Mouse (Mus musculus) layer of hippocampus, postnatal 25 days (tissue): ENCODE results near the gene Esrrb. TPM values are rescaled to one million over a fixed set of nuclear protein-coding genes. Genes with fewer than 3 reads are reported as not detected.

Experiments used
- DNase-seq, 2 experiments: peaks; one replicate each; pipeline ENCODE4 v3.0.0; 2022; ENCODE audit warnings: mixed read lengths in 2 of 2, low spot score in 1 of 2; ENCODE audit errors: extremely low spot score in 1 of 2
- total RNA-seq, 2 experiments: library from RNA; stranded (reverse); gene quantifications; 2 replicates each; pipeline ENCODE4 v1.2.3; 2021

Esrrb gene
- total RNA-seq, 2 experiments from 2014 or later, result 1.2 to 1.6 TPM

- DNase-seq, result peak; percentile 62 to 86
Observed at GRCm38 (mm10) chr12:86402718-86403117, 41.8 kb downstream of the Esrrb start.

GRCm38 (mm10) chr12:86421490-86421904, 60.6 kb downstream of the Esrrb start:
- DNase-seq, result peak; percentile 24 to 29

DNA sequence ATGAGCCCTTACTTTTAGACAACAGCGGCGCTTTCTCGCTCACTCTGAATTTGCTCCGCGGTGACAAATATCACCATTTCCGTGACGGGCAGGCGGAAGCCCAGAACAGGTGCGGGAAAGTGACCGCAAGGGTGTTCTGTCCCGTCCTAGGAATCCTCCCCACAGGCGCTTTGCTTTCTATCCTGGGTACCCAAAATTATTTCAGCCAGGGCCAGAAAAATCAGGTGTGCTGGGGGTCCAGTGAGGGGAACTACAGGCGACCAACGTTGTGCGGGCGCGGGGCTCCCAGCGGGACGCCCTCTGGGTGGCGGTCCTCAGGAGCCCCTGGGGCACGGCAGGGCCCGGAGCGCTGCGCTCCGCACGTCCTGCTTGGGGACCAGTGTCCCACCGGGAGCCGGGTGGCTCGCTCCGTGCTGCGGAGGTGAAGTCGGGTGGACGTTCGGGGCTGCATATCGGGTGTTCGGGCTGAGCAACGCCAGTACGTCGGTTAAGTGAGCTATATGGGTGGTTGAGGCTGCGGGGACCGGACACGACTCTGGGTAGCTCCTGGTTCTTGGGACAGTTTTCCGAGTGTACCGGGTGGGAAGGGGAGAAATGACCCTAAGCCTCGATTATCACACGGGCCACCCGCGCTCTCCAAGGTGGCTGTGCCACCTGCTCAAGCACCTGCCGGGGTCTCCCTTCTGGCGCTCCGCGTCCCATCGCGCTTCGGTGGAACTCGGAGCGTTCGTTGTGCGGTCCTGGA, 61.4 kb downstream of the Esrrb start:
- DNase-seq, result no peak

DNA sequence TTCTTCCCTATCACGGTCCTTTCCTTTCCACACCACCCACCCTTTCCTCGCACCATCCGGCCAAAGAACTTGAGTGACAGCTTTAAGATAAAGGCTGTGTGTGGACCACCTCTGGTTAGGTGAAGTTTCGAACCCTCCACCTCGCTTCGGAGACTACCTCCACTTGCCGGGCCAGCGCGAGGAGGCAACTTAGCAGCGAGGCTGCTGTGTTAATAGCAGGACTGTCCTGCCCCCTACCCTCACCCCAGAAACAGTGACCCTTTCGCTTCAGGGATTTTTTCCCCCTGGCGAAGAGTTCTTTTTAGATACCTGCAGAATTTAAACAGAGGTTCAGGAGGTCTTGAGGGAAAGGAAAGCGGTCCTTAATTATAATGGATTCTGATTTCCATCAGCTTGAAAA, 62.2 kb downstream of the Esrrb start:
- no peak for DNase-seq

GRCm38 (mm10) chr12:86427585-86427984, 66.7 kb downstream of the Esrrb start:
- DNase-seq, result no peak

DNA sequence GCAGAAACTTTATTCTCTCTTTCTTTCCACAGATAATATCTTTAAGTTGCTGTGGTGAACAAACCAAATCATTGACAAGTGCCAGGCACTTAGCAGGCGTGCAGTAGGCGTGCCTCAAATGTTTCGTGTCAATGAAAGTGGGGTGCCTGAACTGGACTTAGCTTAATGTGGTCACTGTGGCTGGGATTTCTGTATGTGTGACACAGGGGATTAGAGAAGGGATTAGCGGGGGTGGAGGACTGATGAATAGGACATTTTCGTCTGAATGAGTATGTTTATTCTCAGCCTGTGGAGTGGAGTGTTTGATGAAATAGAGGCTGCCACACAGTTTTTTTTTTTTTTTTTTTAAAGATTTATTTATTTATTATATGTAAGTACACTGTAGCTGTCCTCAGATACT, 70.8 kb downstream of the Esrrb start:
- DNase-seq, result no peak

DNA sequence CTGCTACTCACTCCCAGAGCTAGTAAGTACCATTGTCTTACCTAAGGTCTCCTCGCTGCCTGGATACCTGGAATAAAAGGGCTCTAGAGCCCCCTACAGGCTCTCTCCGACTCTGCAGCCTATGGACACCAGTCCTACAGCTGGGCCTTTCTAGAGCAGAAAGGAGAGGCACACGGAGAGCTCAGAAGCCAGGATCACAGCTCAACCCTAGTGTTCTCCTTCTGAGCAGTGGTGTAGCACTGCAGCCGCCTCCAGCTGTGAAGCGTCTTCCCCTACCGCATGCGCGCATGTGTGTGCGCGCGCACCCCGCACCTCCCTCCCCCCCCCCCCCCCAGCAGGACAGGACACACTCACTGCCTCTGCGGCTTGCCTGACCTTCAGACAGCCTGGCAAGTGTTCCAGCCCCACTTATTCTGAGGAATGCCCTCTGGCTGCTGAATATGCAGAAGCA, 72.5 kb downstream of the Esrrb start:
- DNase-seq, result peak; percentile 22 to 65

DNA sequence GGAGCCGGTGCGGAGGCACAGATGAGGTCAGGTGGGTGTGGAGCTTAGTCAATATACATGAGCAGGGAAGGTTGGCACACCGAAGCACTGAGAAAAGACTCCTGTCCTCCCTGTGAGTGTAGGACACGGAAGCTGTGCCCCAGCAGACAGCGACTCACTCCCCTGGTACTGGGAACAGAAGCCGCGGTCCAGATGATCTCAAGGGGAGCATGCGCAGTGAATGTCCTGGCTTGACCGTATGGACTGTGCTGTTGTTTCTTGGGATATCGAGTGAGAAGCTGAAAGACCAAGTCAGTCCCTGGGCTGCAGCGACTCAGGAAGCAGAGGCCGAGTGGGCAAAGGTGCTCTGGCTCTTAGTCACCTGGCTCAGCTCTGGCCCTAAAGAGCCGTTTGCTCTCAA, 74.7 kb downstream of the Esrrb start:
- no peak for DNase-seq

GRCm38 (mm10) chr12:86450848-86451247, 89.9 kb downstream of the Esrrb start:
- no peak for DNase-seq

GRCm38 (mm10) chr12:86455009-86455408, 94.1 kb downstream of the Esrrb start:
- no peak for DNase-seq

DNA sequence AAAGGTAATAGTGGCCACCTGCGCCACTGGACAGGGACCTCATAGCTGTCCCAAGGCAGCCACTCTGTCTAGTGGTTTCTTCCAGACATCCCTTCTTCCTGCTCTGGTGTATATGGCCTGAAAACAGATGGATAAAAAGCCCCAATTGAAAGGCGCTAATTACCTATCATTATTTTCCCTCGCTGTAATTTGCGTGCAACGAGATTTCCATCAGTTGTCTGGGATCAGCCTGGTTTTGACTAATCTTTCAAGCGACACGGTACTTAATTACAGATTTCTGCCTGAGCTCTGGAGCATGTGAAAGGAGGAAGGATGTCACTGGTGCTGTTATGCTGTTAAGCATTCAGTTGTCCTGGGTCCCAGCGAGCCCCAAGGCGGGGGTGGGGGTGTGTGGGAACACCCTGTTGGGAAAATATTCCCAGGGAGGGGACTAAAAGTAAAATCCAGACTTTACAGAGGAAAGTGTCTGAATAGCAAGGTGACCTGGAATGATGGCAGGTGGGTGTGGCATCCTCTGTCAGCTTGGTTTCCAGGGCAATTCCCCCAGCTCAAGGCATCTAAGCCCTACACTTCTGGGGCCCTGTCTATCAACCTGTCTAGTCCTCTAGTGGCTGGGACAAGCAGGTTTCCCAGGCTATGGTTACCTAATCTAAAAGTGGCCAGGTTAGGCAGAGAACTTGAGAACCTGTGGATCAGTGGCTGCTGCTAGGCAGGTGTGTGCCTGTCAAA, 102.0 kb downstream of the Esrrb start:
- DNase-seq, result no peak

DNA sequence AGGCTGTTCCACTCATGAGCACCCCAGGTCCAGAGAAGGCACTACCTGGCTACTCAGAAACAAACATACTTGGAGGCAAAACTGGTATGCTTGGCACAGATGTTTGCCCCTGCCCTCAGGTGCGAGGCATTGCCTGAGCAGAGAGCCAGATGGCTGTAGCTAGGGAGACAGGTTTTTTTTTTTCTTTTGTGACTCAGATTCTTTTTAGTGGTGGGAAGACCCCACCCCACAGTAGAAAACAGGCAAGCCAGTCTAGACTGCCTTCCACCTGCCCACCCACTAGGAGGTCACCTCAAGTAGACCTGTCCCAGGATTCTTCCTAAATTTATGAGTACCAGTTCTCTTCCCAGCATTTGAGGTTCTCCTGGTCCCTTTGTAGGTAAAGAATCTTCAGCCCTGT, 103.5 kb downstream of the Esrrb start:
- DNase-seq, result no peak

DNA sequence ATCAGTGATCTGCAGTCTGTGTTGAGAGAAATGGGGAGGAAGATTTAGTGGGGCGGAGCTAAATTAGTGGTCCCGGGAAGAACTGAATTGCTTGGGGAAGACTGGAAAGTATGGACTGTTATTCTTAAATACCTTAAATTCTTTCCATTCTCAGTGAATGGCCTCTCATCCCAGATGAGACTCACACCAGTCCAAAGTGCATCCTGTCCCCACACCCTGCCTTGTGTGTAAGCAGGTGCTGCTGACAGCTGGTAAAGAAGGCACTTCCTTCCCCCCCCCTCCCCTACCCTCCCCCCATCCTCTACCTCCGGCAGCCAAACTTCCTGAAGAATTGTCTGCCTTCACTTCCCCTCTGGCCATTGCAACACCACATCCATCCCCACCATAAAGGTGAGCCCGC, 105.3 kb downstream of the Esrrb start:
- no peak for DNase-seq

DNA sequence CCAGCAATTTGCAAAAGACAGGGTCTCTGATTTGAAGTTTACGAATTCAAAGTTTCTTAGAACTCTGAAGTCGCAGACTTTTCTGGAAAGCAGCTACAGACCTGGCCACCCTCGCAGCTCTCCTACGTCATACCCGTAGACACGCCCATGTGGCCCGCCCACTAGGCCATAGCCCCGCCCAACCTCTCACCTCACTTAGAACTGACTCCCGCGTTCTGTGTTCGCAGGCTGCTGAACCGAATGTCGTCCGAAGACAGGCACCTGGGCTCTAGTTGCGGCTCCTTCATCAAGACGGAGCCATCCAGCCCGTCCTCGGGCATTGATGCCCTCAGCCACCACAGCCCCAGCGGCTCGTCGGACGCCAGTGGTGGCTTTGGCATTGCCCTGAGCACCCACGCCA, 109.0 kb downstream of the Esrrb start:
- no peak for DNase-seq

GRCm38 (mm10) chr12:86470912-86471311, 110.0 kb downstream of the Esrrb start:
- DNase-seq, result no peak

- DNase-seq, result no peak
Observed at GRCm38 (mm10) chr12:86473630-86474029, 112.7 kb downstream of the Esrrb start.

DNA sequence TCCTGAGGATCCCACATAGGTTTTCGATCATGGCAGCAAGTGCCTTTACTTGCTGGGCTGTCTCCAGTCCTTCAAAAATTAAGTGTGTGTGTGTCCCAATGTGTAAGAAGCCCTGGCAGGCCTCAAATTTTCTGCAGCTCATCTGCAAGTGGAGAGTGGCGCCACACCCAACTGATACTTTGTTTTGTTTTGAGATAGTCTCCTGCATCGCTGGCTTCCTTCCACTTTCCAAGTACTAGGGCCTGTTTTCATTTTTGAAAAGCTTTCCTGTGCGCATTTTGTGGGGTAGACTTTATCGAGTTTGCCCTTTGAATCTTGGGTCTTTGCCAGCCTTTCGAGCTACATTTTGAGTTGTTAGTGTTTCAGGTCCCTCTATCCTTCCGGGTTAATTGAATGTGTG, 115.1 kb downstream of the Esrrb start:
- no peak for DNase-seq

DNA sequence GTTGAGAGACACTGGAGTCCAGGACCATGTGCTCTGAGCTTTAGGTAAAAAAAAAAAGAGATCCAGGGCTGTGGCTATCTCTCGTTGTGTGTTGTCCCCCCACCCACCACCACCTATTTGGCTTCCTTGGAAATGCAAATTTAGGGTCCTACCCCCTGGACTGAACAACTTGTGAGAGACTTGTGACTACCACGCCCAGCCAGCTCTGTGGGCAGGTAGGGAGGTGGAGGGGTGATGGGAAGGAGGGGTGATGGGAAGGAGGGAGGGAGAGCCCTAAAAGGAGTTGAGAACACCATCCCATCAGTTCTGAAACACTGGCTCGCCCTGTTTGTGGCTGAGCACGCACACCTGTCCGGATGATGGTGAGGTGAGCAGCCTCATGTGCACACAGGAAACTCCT, 118.0 kb downstream of the Esrrb start:
- DNase-seq, result no peak

DNA sequence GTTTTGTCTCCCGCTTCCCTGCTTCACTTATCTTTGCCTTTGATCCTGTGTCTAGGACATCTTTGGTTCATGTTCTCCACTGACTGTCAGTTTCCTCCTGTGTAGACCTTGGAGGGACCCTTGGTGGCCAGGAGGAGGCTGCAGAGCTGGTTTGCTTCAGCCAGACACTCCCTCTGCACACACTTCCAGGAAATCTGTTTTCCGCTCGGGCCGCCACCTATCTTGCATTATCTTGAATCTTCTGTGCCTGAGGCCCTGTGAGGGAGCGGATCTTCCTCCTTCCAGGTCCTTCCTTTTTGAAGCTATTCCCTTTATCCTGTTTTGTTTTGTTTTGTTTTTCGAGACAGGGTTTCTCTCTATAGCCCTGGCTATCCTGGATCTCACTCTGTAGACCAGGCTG, 121.1 kb downstream of the Esrrb start:
- no peak for DNase-seq

DNA sequence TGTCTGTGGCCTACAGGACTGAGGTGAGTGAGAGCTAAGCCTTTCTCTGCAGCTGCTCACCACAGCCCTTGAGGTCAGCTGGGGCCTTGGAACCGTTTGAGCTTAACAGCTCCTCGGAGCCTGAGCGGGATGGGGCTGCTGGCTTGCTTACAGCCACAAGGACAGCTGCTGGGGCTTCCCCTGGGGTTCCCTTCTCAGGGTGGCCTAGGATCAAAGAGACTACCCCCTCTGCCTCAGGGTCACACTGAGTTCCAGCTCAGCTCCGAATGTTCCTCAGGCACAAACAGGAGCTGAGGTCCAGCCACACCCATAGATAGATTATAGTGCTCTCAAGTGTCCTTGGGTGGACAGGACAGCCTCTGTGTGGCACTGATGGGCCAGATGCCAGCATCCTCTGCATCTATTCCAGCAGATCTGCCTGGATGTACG, 122.5 kb downstream of the Esrrb start:
- DNase-seq, result no peak

GRCm38 (mm10) chr12:86488005-86488404, 127.1 kb downstream of the Esrrb start:
- DNase-seq, result no peak

- no peak for DNase-seq
Observed at GRCm38 (mm10) chr12:86490052-86490451, 129.1 kb downstream of the Esrrb start.
